8 mouse cellular contexts compared by ENCODE assay signal in genomic region chr7:126323729-126324128, GRCm38 (mm10). TPM values are rescaled to one million over a fixed set of nuclear protein-coding genes. Genes with fewer than 3 reads are reported as not detected.
DNase-seq lines count a peak whose midpoint lies in the region; ATAC-seq and TF ChIP-seq lines count a peak whose summit lies in the region.

No protein-coding gene starts in this region.

- no peak overlapping the region for H3K4me2 ChIP-seq in forebrain, embryonic 14.5 days (ENCODE audit: low read length)
- H3K4me2 ChIP-seq in forebrain, embryonic 13.5 days, result no peak overlapping the region

- peak; percentile 93 for DNase-seq in forebrain, embryonic 14.5 days (ENCODE audit: low spot score)
- DNase-seq in adipocyte (ENCODE audit: low spot score), result peak; percentile 77
- peak; percentile 65 to 79 for DNase-seq in heart, adult 2 months
- DNase-seq in layer of hippocampus, adult 8-10 months (ENCODE audit: low spot score in 2 of 2), result peak; percentile 47 to 87
- peak; percentile 91 for DNase-seq in lung, postnatal 36 days
- peak; percentile 61 to 79 for DNase-seq in spleen, adult 2 months (ENCODE audit: low read depth in 1 of 2, low spot score in 2 of 2)

- 8% methylated on average over 11 of the region's 11 CpGs for WGBS in forebrain, embryonic 14.5 days
- WGBS in forebrain, embryonic 13.5 days, result 8% methylated on average over 11 of the region's 11 CpGs
- 6% methylated on average over 11 of the region's 11 CpGs for WGBS in heart, adult 2 months
- 8% methylated on average over 11 of the region's 11 CpGs for WGBS in spleen, adult 2 months

- H3K4me3 ChIP-seq in forebrain, embryonic 14.5 days (ENCODE audit: low read depth, low read length), result no peak overlapping the region
- H3K4me3 ChIP-seq in forebrain, embryonic 13.5 days, result no peak overlapping the region
- no peak overlapping the region for H3K4me3 ChIP-seq in cortical plate, adult 2 months (ENCODE audit: insufficient read depth, low read length)
- no peak overlapping the region for H3K4me3 ChIP-seq in heart, adult 2 months
- no peak overlapping the region for H3K4me3 ChIP-seq in spleen, adult 2 months (ENCODE audit: extremely low read depth, insufficient read depth, insufficient read length)

- intact Hi-C loops in heart, adult 2 months (cut with DNase I), result loop anchor here (1.0 to 5.0 kb wide), 2 partner anchors 55 to 204 kb away; no protein-coding TSS in a partner anchor

- ATAC-seq in forebrain, embryonic 14.5 days, result no peak
- no peak for ATAC-seq in forebrain, embryonic 13.5 days

- H3K9me3 ChIP-seq in forebrain, embryonic 14.5 days (replicated peaks; ENCODE audit: control insufficient read depth, low read length), result no peaks in the 10 kb centered on the region
- no peaks in the 10 kb centered on the region for H3K9me3 ChIP-seq in forebrain, embryonic 13.5 days (replicated peaks)

- H3K27ac ChIP-seq in forebrain, embryonic 14.5 days (ENCODE audit: low read depth, low read length), result no peak overlapping the region
- no peak overlapping the region for H3K27ac ChIP-seq in forebrain, embryonic 13.5 days
- no peak overlapping the region for H3K27ac ChIP-seq in cortical plate, adult 2 months (ENCODE audit: insufficient read depth, low read length)
- H3K27ac ChIP-seq in heart, adult 2 months, result no peak overlapping the region
- no peak overlapping the region for H3K27ac ChIP-seq in spleen, adult 2 months (ENCODE audit: insufficient read depth, low read length)

- H3K9ac ChIP-seq in forebrain, embryonic 14.5 days (ENCODE audit: low read length), result no peak overlapping the region
- no peak overlapping the region for H3K9ac ChIP-seq in forebrain, embryonic 13.5 days
- H3K9ac ChIP-seq in heart, adult 2 months (ENCODE audit: low read depth, low read length), result no peak overlapping the region

- no peaks in the 10 kb centered on the region for H3K4me1 ChIP-seq in forebrain, embryonic 14.5 days (ENCODE audit: control insufficient read depth, insufficient read depth, low read length)
- no peaks in the 10 kb centered on the region for H3K4me1 ChIP-seq in forebrain, embryonic 13.5 days
- no peaks in the 10 kb centered on the region for H3K4me1 ChIP-seq in cortical plate, adult 2 months (ENCODE audit: control insufficient read depth, insufficient read depth, low read length)
- no peaks in the 10 kb centered on the region for H3K4me1 ChIP-seq in heart, adult 2 months (ENCODE audit: control insufficient read depth, insufficient read depth, low read length)
- H3K4me1 ChIP-seq in spleen, adult 2 months (ENCODE audit: control insufficient read depth, insufficient read depth, insufficient read length), result no peaks in the 10 kb centered on the region

- no peaks in the 10 kb centered on the region for H3K36me3 ChIP-seq in forebrain, embryonic 14.5 days (ENCODE audit: control insufficient read depth, insufficient read depth, low read length)
- no peaks in the 10 kb centered on the region for H3K36me3 ChIP-seq in forebrain, embryonic 13.5 days (ENCODE audit: poor library complexity, severe bottlenecking)
- H3K36me3 ChIP-seq in heart, adult 2 months (ENCODE audit: control insufficient read depth, insufficient read depth, low read length), result no peaks in the 10 kb centered on the region
- no peaks in the 10 kb centered on the region for H3K36me3 ChIP-seq in spleen, adult 2 months (ENCODE audit: control insufficient read depth, insufficient read depth, low read length)

- H3K79me2 ChIP-seq in heart, adult 2 months (replicated peaks; ENCODE audit: control insufficient read depth, insufficient read depth, low read length), result no peaks in the 10 kb centered on the region

- no peak for TF ChIP-seq POLR2A in cortical plate, adult 2 months (IDR thresholded peaks at IDR 0.05; ENCODE audit: extremely low read depth, insufficient read depth, low read length)
- TF ChIP-seq POLR2A in heart, adult 2 months (IDR thresholded peaks at IDR 0.05; ENCODE audit: insufficient read depth, low read depth, low read length), result no peak
- no peak for TF ChIP-seq POLR2A in spleen, adult 2 months (IDR thresholded peaks at IDR 0.05; ENCODE audit: low read depth, low read length)

- peak; percentile 90 for TF ChIP-seq CTCF in cortical plate, adult 2 months (IDR thresholded peaks at IDR 0.05; ENCODE audit: extremely low read depth, insufficient read depth, low read length)
- TF ChIP-seq CTCF in heart, adult 2 months (IDR thresholded peaks at IDR 0.05), result peak; percentile 94
- TF ChIP-seq CTCF in spleen, adult 2 months (IDR thresholded peaks at IDR 0.05; ENCODE audit: extremely low read depth, insufficient read depth, insufficient read length, insufficient replicate concordance), result peak; percentile 74; the same call in 1 of the 2 replicates

- no peaks in the 10 kb centered on the region; the same call in 1 of the 2 replicates for H3K27me3 ChIP-seq in forebrain, embryonic 14.5 days (replicated peaks; ENCODE audit: control insufficient read depth, insufficient read depth, low read length)
- peaks cover 18% of the 10 kb centered on the region for H3K27me3 ChIP-seq in forebrain, embryonic 13.5 days
- H3K27me3 ChIP-seq in heart, adult 2 months (ENCODE audit: control insufficient read depth, insufficient read depth, low read length), result no peaks in the 10 kb centered on the region
- no peaks in the 10 kb centered on the region for H3K27me3 ChIP-seq in spleen, adult 2 months (ENCODE audit: control insufficient read depth, insufficient read depth, low read length)

- TF ChIP-seq EP300 in heart, adult 2 months (IDR thresholded peaks at IDR 0.05; ENCODE audit: insufficient read depth, low read depth, low read length), result 0 out of 2 replicates have a peak, but pooled peaks have one; percentile 16

RNA-seq across cellular contexts. Expression of gene Lat, which starts 45.6 kb away (rescaled TPM):
- polyA plus RNA-seq in forebrain, embryonic 14.5 days (2014; fragmentation: Nextera tagmentation; extraction: Ambion mirVana), result 0.50 and 0.91 TPM in 2 replicates
- 1.0 and 1.9 TPM in 2 replicates for polyA plus RNA-seq in forebrain, embryonic 13.5 days (2015; fragmentation: Nextera tagmentation; extraction: Ambion mirVana)
- 1.3 and 1.4 TPM in 2 replicates for polyA plus RNA-seq in cortical plate, adult 2 months (2012; rRNA removed)
- total RNA-seq in heart, adult 2 months (2021), result 1 to 10 TPM in 1 of 2 experiments, under 1 TPM in 1; 0.34 to 1.8 TPM
- 1.3 and 4.4 TPM in 2 replicates for polyA plus RNA-seq in heart, adult 2 months (2012; rRNA removed)
- 1 to 10 TPM in 3 of 4 experiments, under 1 TPM in 1; 0.98 to 2.5 (median 1.7) TPM for total RNA-seq in layer of hippocampus, adult 8-10 months (2022)
- polyA plus RNA-seq in spleen, adult 2 months (2012; rRNA removed), result 164 and 223 TPM in 2 replicates

RNA-seq across cellular contexts. Expression of gene Sbk1, which starts 51.3 kb away (rescaled TPM):
- 289 and 315 TPM in 2 replicates for polyA plus RNA-seq in forebrain, embryonic 14.5 days (2014; fragmentation: Nextera tagmentation; extraction: Ambion mirVana)
- polyA plus RNA-seq in forebrain, embryonic 13.5 days (2015; fragmentation: Nextera tagmentation; extraction: Ambion mirVana), result 212 and 215 TPM in 2 replicates
- polyA plus RNA-seq in cortical plate, adult 2 months (2012; rRNA removed), result 46.1 and 49.2 TPM in 2 replicates
- total RNA-seq in heart, adult 2 months (2021), result 10 to 100 TPM; 61.9 to 87.4 TPM
- 44.5 and 55.4 TPM in 2 replicates for polyA plus RNA-seq in heart, adult 2 months (2012; rRNA removed)
- 10 to 100 TPM; 56.4 to 75.1 (median 65.6) TPM for total RNA-seq in layer of hippocampus, adult 8-10 months (2022)
- polyA plus RNA-seq in spleen, adult 2 months (2012; rRNA removed), result 73.4 and 99.1 TPM in 2 replicates

RNA-seq across cellular contexts. Expression of gene Spns1, which starts 53.5 kb away (rescaled TPM):
- polyA plus RNA-seq in forebrain, embryonic 14.5 days (2014; fragmentation: Nextera tagmentation; extraction: Ambion mirVana), result 48.4 and 53.8 TPM in 2 replicates
- 58.6 and 69.2 TPM in 2 replicates for polyA plus RNA-seq in forebrain, embryonic 13.5 days (2015; fragmentation: Nextera tagmentation; extraction: Ambion mirVana)
- 171 and 177 TPM in 2 replicates for polyA plus RNA-seq in cortical plate, adult 2 months (2012; rRNA removed)
- 10 to 100 TPM; 22.3 to 31.9 TPM for total RNA-seq in heart, adult 2 months (2021)
- polyA plus RNA-seq in heart, adult 2 months (2012; rRNA removed), result 57.5 and 68.8 TPM in 2 replicates
- 100 to 1,000 TPM in 1 of 4 experiments, 10 to 100 TPM in 3; 84.2 to 104 (median 93.7) TPM for total RNA-seq in layer of hippocampus, adult 8-10 months (2022)
- polyA plus RNA-seq in spleen, adult 2 months (2012; rRNA removed), result 115 and 208 TPM in 2 replicates

Comparison
In these comparisons a context has a peak if more than half of its experiments do, and no peak if none do; other contexts are left out.
1. RNA of gene Lat, which starts 45.6 kb away (polyA plus RNA-seq): 164 to 223 TPM in spleen, adult 2 months; 1.3 to 4.4 TPM in heart, adult 2 months, 1.0 to 1.9 TPM in forebrain, embryonic 13.5 days, 1.3 to 1.4 TPM in cortical plate, adult 2 months and 0.50 to 0.91 TPM in forebrain, embryonic 14.5 days; every median in the first group is over 10 times any median in the second.
2. Peak in every context shown above with its lines, with median percentiles within 50 percentile points of each other: DNase-seq and CTCF ChIP-seq.